Mouse (Mus musculus) small intestine, adult 2 months (tissue): ENCODE data around the gene Degs2.

Source experiments
- CTCF ChIP-seq: fragments of 200-500 bp; IDR thresholded peaks from 2 replicates; pipeline ENCODE4 v1.5.1; 2012; ENCODE audit warnings: low read depth, mild to moderate bottlenecking, control low read depth, inconsistent platforms, low read length, moderate library complexity, mixed read lengths; ENCODE audit not compliant: insufficient replicate concordance, insufficient read length; ENCODE audit errors: extremely low read depth
- POLR2A ChIP-seq: fragments of 200-500 bp; IDR thresholded peaks from 2 replicates; pipeline ENCODE4 v1.6.1; 2012; ENCODE audit warnings: low read depth, mild to moderate bottlenecking, control low read depth, inconsistent platforms, low read length, moderate library complexity

DNA sequence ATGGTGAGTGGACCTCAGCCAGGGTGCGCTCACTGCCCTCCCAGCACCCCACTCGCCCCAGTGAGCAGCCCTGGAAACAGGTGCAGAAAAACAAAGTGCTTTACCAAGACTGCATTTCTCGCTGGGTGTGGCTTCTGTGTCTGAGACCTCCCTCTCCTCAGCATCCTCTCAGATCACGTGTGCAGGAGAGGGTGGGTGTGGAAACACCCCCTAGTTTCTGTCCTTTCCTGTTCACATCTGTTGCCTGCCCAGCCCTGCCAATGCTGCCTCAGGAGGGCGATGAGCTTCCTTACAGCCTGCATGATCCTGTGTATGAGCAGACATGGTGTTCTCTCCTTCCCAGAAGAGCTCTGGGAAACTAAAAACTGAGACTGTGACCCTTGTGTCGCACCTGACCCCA is 15.7 kb downstream of the Degs2 start:
- TF ChIP-seq POLR2A (no peak), CTCF (no peak)
